Mouse (Mus musculus) urinary bladder, adult 2 months (tissue): ENCODE data around the gene Zfp830. TPM values are rescaled to one million over a fixed set of nuclear protein-coding genes. Genes with fewer than 3 reads are reported as not detected.

Experiments used
- DNase-seq: peaks from one replicate; pipeline ENCODE4 v3.0.0; 2022; ENCODE audit warnings: low spot score
- polyA plus RNA-seq: library from polyadenylated mRNA; depleted of rRNA; stranded (reverse); fragments of >200 nt; gene quantifications from 2 replicates; pipeline ENCODE4 v1.2.3, GENCODE M21; 2012; rRNA removed

Zfp830 gene
- 17.6 and 19.3 TPM in 2 replicates for polyA plus RNA-seq

GRCm38 (mm10) chr11:82763742-82764437 lies at the start of gene Zfp830, which contains the start of gene Cct6b:
Gene Zfp830 (plus strand): TSS chr11:82764345.
Gene Cct6b (minus strand): TSS chr11:82764321.
- DNase-seq: peak; percentile 87

- no peak for DNase-seq
Observed at GRCm38 (mm10) chr11:82719294-82719693, 44.9 kb upstream of the Zfp830 start.

GRCm38 (mm10) chr11:82726862-82727261 lies 37.3 kb upstream of the Zfp830 start:
- no peak for DNase-seq

- no peak for DNase-seq
Observed at GRCm38 (mm10) chr11:82734227-82734626, 29.9 kb upstream of the Zfp830 start.

GRCm38 (mm10) chr11:82739006-82739405 lies 25.1 kb upstream of the Zfp830 start:
- DNase-seq: no peak

- no peak for DNase-seq
Observed at GRCm38 (mm10) chr11:82746138-82746537, 18.0 kb upstream of the Zfp830 start.

- DNase-seq: no peak
Observed at GRCm38 (mm10) chr11:82746857-82747366, 17.2 kb upstream of the Zfp830 start.

- no peak for DNase-seq
Observed at GRCm38 (mm10) chr11:82752349-82753115, 11.6 kb upstream of the Zfp830 start.

GRCm38 (mm10) chr11:82755919-82756318 lies 8.2 kb upstream of the Zfp830 start:
- DNase-seq: no peak

- DNase-seq: no peak
Observed at GRCm38 (mm10) chr11:82762286-82762829, 1.8 kb upstream of the Zfp830 start.

- no peak for DNase-seq
Observed at GRCm38 (mm10) chr11:82763261-82763660, 884 bp upstream of the Zfp830 start.

- no peak for DNase-seq
Observed at GRCm38 (mm10) chr11:82764438-82764924, 336 bp downstream of the Zfp830 start.

GRCm38 (mm10) chr11:82780134-82780533 lies 16.0 kb downstream of the Zfp830 start:
- DNase-seq: no peak

- peak; percentile 87 for DNase-seq
Observed at GRCm38 (mm10) chr11:82780983-82781903, 17.1 kb downstream of the Zfp830 start, which contains the start of gene Lig3. Gene Lig3 (plus strand): TSS chr11:82781108.

GRCm38 (mm10) chr11:82782197-82782596 lies 18.1 kb downstream of the Zfp830 start:
- DNase-seq: no peak

GRCm38 (mm10) chr11:82783453-82783852 lies 19.3 kb downstream of the Zfp830 start:
- no peak for DNase-seq

GRCm38 (mm10) chr11:82806656-82807055 lies 42.5 kb downstream of the Zfp830 start:
- DNase-seq: no peak

- DNase-seq: no peak
Observed at GRCm38 (mm10) chr11:82807370-82807769, 43.2 kb downstream of the Zfp830 start.

GRCm38 (mm10) chr11:82808485-82808884 lies 44.3 kb downstream of the Zfp830 start:
- no peak for DNase-seq
